Mouse (Mus musculus): ENCODE results near the gene Akap2.

Akap2 gene

GRCm38 (mm10) chr4:57701576-57701975 lies 15.9 kb upstream of the Akap2 start:
- DNase-seq (ENCODE audit: low spot score): no peak

- no peak for DNase-seq (ENCODE audit: low spot score)
Observed at GRCm38 (mm10) chr4:57703574-57704470, 13.6 kb upstream of the Akap2 start.

- DNase-seq (ENCODE audit: low spot score): no peak
Observed at GRCm38 (mm10) chr4:57704575-57704974, 12.9 kb upstream of the Akap2 start.

GRCm38 (mm10) chr4:57715849-57716248 lies 1.6 kb upstream of the Akap2 start:
- no peak for DNase-seq (ENCODE audit: low spot score)

- DNase-seq (ENCODE audit: low spot score): no peak
Observed at GRCm38 (mm10) chr4:57716735-57717134, 722 bp upstream of the Akap2 start.

GRCm38 (mm10) chr4:57719370-57719769 lies 1.9 kb downstream of the Akap2 start:
- DNase-seq (ENCODE audit: low spot score): no peak

- DNase-seq (ENCODE audit: low spot score): no peak
Observed at GRCm38 (mm10) chr4:57720869-57721361, 3.5 kb downstream of the Akap2 start.

- no peak for DNase-seq (ENCODE audit: low spot score)
Observed at GRCm38 (mm10) chr4:57722296-57722695, 4.8 kb downstream of the Akap2 start.

GRCm38 (mm10) chr4:57723659-57724058 lies 6.2 kb downstream of the Akap2 start:
- peak; percentile 22 for DNase-seq (ENCODE audit: low spot score)

- peak; percentile 33 for DNase-seq (ENCODE audit: low spot score)
Observed at GRCm38 (mm10) chr4:57725569-57725968, 8.1 kb downstream of the Akap2 start.

- DNase-seq (ENCODE audit: low spot score): no peak
Observed at GRCm38 (mm10) chr4:57728611-57729183, 11.2 kb downstream of the Akap2 start.

GRCm38 (mm10) chr4:57730047-57730446 lies 12.6 kb downstream of the Akap2 start:
- no peak for DNase-seq (ENCODE audit: low spot score)

- DNase-seq (ENCODE audit: low spot score): peak; percentile 60
Observed at GRCm38 (mm10) chr4:57730801-57731598, 13.5 kb downstream of the Akap2 start.

- DNase-seq (ENCODE audit: low spot score): no peak
Observed at GRCm38 (mm10) chr4:57732351-57732750, 14.9 kb downstream of the Akap2 start.

GRCm38 (mm10) chr4:57733445-57733844 lies 16.0 kb downstream of the Akap2 start:
- no peak for DNase-seq (ENCODE audit: low spot score)

- DNase-seq (ENCODE audit: low spot score): no peak
Observed at GRCm38 (mm10) chr4:57735426-57735825, 18.0 kb downstream of the Akap2 start.

- DNase-seq (ENCODE audit: low spot score): no peak
Observed at GRCm38 (mm10) chr4:57738856-57739552, 21.5 kb downstream of the Akap2 start.

GRCm38 (mm10) chr4:57743325-57743929 lies 26.0 kb downstream of the Akap2 start:
- DNase-seq (ENCODE audit: low spot score): no peak

GRCm38 (mm10) chr4:57750651-57751050 lies 33.2 kb downstream of the Akap2 start:
- DNase-seq (ENCODE audit: low spot score): no peak

GRCm38 (mm10) chr4:57751054-57751453 lies 33.6 kb downstream of the Akap2 start:
- DNase-seq (ENCODE audit: low spot score): no peak

GRCm38 (mm10) chr4:57751566-57751965 lies 34.1 kb downstream of the Akap2 start:
- no peak for DNase-seq (ENCODE audit: low spot score)
